Mouse (Mus musculus) MEL (cell line): ENCODE results near the gene Celsr1. TPM values are rescaled to one million over a fixed set of nuclear protein-coding genes. Genes with fewer than 3 reads are reported as not detected.

Experiments
- DNase-seq: peaks from one replicate; pipeline ENCODE4 v3.0.0; 2011; ENCODE audit warnings: low read depth, low spot score
- H3K27ac ChIP-seq: 2 replicates; pipeline ENCODE4 v1.5.1; 2012; ENCODE audit warnings: low read depth, mild to moderate bottlenecking, control low read depth, low read length, moderate library complexity; ENCODE audit not compliant: control insufficient read depth
- H3K27me3 ChIP-seq, 2 experiments: fragments of 150-350 bp in 1 of 2; sonication (generic) in 1 of 2; 2 replicates each; pipeline ENCODE4 v1.6.1; 2012; ENCODE audit warnings: low read length in 2 of 2, mild to moderate bottlenecking in 2 of 2, improper control_type of control experiment in 1 of 2, moderate library complexity in 1 of 2; ENCODE audit not compliant: insufficient read depth in 2 of 2, control insufficient read depth in 1 of 2
- H3K36me3 ChIP-seq, 2 experiments: 2 replicates each; pipeline ENCODE4 v1.6.1; 2012 to 2014; ENCODE audit warnings: low read length in 2 of 2, improper control_type of control experiment in 1 of 2, inconsistent platforms in 1 of 2, mild to moderate bottlenecking in 1 of 2; ENCODE audit not compliant: insufficient read depth in 2 of 2, control insufficient read depth in 1 of 2
- H3K4me1 ChIP-seq, 2 experiments: fragments of 150-350 bp in 1 of 2; sonication (generic) in 1 of 2; 2 replicates each; pipeline ENCODE4 v1.6.1; 2012; ENCODE audit warnings: low read length in 2 of 2, improper control_type of control experiment in 1 of 2, mild to moderate bottlenecking in 1 of 2; ENCODE audit not compliant: insufficient read depth in 2 of 2, control insufficient read depth in 1 of 2
- H3K4me3 ChIP-seq, 2 experiments: fragments of 150-350 bp in 1 of 2; sonication (generic) in 1 of 2; 2 replicates each; pipeline ENCODE4 v1.5.1; 2012; ENCODE audit warnings: low read depth in 2 of 2, low read length in 2 of 2, mild to moderate bottlenecking in 2 of 2, moderate library complexity in 2 of 2, control low read depth in 1 of 2, improper control_type of control experiment in 1 of 2; ENCODE audit not compliant: control insufficient read depth in 1 of 2, insufficient read depth in 1 of 2
- H3K79me2 ChIP-seq: 2 replicates; pipeline ENCODE4 v1.6.1; 2012; ENCODE audit warnings: mild to moderate bottlenecking, low read length, moderate library complexity; ENCODE audit not compliant: control insufficient read depth, poor library complexity, insufficient read depth
- H3K9ac ChIP-seq: 2 replicates; pipeline ENCODE4 v1.6.1; 2012; ENCODE audit warnings: low read depth, mild to moderate bottlenecking, control low read depth, low read length, moderate library complexity; ENCODE audit not compliant: control insufficient read depth, poor library complexity, severe bottlenecking
- H3K9me3 ChIP-seq: fragments of 150-350 bp; sonication (generic); replicated peaks from 2 replicates; pipeline ENCODE4 v1.6.1; 2012; ENCODE audit warnings: mild to moderate bottlenecking, low read length, improper control_type of control experiment, moderate library complexity; ENCODE audit not compliant: insufficient read depth
- CHD1 ChIP-seq: IDR thresholded peaks from 2 replicates; pipeline ENCODE4 v1.6.1; 2012; ENCODE audit warnings: low read depth, mild to moderate bottlenecking, inconsistent platforms, low read length, improper control_type of control experiment
- CHD2 ChIP-seq: IDR thresholded peaks from 2 replicates; pipeline ENCODE4 v1.6.1; 2011; ENCODE audit warnings: low read length, improper control_type of control experiment
- ELF1 ChIP-seq: IDR thresholded peaks from 2 replicates; pipeline ENCODE4 v1.6.1; 2014; ENCODE audit warnings: low read depth, mild to moderate bottlenecking, inconsistent platforms, low read length, improper control_type of control experiment, moderate library complexity
- ETS1 ChIP-seq: IDR thresholded peaks from 2 replicates; pipeline ENCODE4 v1.6.1; 2012; ENCODE audit warnings: low read depth, mild to moderate bottlenecking, inconsistent platforms, low read length, improper control_type of control experiment, moderate library complexity
- GABPA ChIP-seq: IDR thresholded peaks from 2 replicates; pipeline ENCODE4 v1.6.1; 2012; ENCODE audit warnings: low read depth, mild to moderate bottlenecking, inconsistent platforms, low read length, improper control_type of control experiment, moderate library complexity
- JUND ChIP-seq: IDR thresholded peaks from 2 replicates; pipeline ENCODE4 v1.6.1; 2011; ENCODE audit warnings: low read depth, mild to moderate bottlenecking, improper control_type of control experiment, low read length
- MAFK ChIP-seq: IDR thresholded peaks from 2 replicates; pipeline ENCODE4 v1.6.1; 2011; ENCODE audit warnings: low read depth, mild to moderate bottlenecking, low read length, improper control_type of control experiment, borderline replicate concordance
- MAX ChIP-seq: IDR thresholded peaks from 2 replicates; pipeline ENCODE4 v1.6.1; 2011; ENCODE audit warnings: low read length, improper control_type of control experiment
- MXI1 ChIP-seq: IDR thresholded peaks from 2 replicates; pipeline ENCODE4 v1.6.1; 2011; ENCODE audit warnings: mild to moderate bottlenecking, low read depth, low read length, improper control_type of control experiment
- MYC ChIP-seq: IDR thresholded peaks from 2 replicates; pipeline ENCODE4 v1.6.1; 2011; ENCODE audit warnings: low read depth, mild to moderate bottlenecking, low read length, improper control_type of control experiment, moderate library complexity
- NRF1 ChIP-seq: IDR thresholded peaks from 2 replicates; pipeline ENCODE4 v1.6.1; 2014; ENCODE audit warnings: low read depth, mild to moderate bottlenecking, inconsistent platforms, low read length, improper control_type of control experiment, moderate library complexity; ENCODE audit not compliant: poor library complexity, insufficient read depth, severe bottlenecking
- RAD21 ChIP-seq: IDR thresholded peaks from 2 replicates; pipeline ENCODE4 v1.6.1; 2011; ENCODE audit warnings: mild to moderate bottlenecking, low read depth, low read length, improper control_type of control experiment
- SIN3A ChIP-seq: IDR thresholded peaks from 2 replicates; pipeline ENCODE4 v1.6.1; 2012; ENCODE audit warnings: low read length, improper control_type of control experiment, inconsistent platforms
- SMC3 ChIP-seq: IDR thresholded peaks from 2 replicates; pipeline ENCODE4 v1.6.1; 2011; ENCODE audit warnings: low read depth, low read length, improper control_type of control experiment
- TBP ChIP-seq: IDR thresholded peaks from 2 replicates; pipeline ENCODE4 v1.8.0; 2011; ENCODE audit warnings: low read depth, low read length, improper control_type of control experiment
- UBTF ChIP-seq: IDR thresholded peaks from 2 replicates; pipeline ENCODE4 v1.6.1; 2012; ENCODE audit warnings: low read depth, mild to moderate bottlenecking, inconsistent platforms, low read length, improper control_type of control experiment, moderate library complexity, borderline replicate concordance; ENCODE audit not compliant: insufficient read depth
- USF1 ChIP-seq: IDR thresholded peaks from 2 replicates; pipeline ENCODE4 v1.6.1; 2014; ENCODE audit warnings: low read depth, mild to moderate bottlenecking, inconsistent platforms, low read length, improper control_type of control experiment, moderate library complexity
- ZC3H11A ChIP-seq: IDR thresholded peaks from 2 replicates; pipeline ENCODE4 v1.6.1; 2012; ENCODE audit warnings: low read depth, mild to moderate bottlenecking, inconsistent platforms, low read length, improper control_type of control experiment
- ZMIZ1 ChIP-seq: IDR thresholded peaks from 2 replicates; pipeline ENCODE4 v1.6.1; 2012; ENCODE audit warnings: low read depth, mild to moderate bottlenecking, inconsistent platforms, low read length, improper control_type of control experiment, moderate library complexity
- ZNF384 ChIP-seq: IDR thresholded peaks from 2 replicates; pipeline ENCODE4 v1.6.1; 2012; ENCODE audit warnings: low read depth, mild to moderate bottlenecking, inconsistent platforms, low read length, improper control_type of control experiment
- polyA plus RNA-seq, 2 experiments: library from polyadenylated mRNA; stranded (reverse) in 1 of 2; unstranded in 1 of 2; fragments of >175 nt in 1 of 2; fragments of >200 nt in 1 of 2; gene quantifications; 2 replicates each; pipeline versions ENCODE4 v1.2.1 to v1.2.4; 2012; ENCODE audit warnings: low replicate concordance in 2 of 2, low read depth in 1 of 2; ENCODE audit not compliant: insufficient read length in 2 of 2, insufficient read depth in 1 of 2, missing spikeins in 1 of 2
- total RNA-seq: library from RNA; depleted of rRNA; stranded (reverse); fragments of 300-350 nt; gene quantifications from 2 replicates; pipeline ENCODE4 v1.2.3, GENCODE M21; 2012

Celsr1 gene
- total and polyA plus RNA-seq, 3 experiments: 0.12 to 0.42 TPM; not detected in 1

DNA sequence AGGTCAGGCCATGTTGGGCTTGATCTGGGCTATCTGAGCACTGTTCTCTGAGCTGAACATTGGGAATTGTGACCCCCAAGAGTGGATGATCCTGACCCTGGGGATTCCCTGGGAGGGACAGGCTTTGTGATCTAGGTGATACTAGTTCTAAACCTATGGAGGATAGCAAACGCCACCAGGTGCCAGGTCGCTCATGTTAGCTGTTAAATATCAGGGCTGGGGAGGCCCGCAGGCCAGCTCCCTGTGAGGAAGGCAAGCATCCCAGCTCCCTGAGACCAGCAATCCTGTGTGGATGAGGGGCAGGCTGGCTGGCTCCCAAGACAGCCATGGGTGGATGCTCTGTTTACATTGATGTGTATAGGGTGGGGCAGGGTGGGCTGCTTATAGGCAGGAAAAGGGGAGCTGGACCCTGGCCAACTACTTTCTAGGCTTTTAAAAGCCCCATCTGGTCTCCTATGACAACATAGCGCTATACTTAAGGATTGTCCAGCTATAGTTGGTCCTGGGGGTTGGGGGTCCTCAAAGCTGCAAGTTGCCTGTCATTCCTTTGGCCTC lies 34.4 kb upstream of the Celsr1 start:
- H3K36me3 ChIP-seq: peaks cover 0 to 35% of the 10 kb centered on the region in 2 experiments; a peak in 3 of 4 replicates
- no peak for DNase-seq
- peak overlapping the region; percentile 24; the same call in 1 of the 2 replicates for H3K27ac ChIP-seq
- H3K27me3 ChIP-seq: no peaks in the 10 kb centered on the region
- no peak overlapping the region for H3K4me3 ChIP-seq
- TF ChIP-seq NRF1 (no peak), CHD1 (no peak)
- peaks cover 2 to 41% of the 10 kb centered on the region in 2 experiments for H3K4me1 ChIP-seq
- no peak overlapping the region for H3K9ac ChIP-seq
- H3K9me3 ChIP-seq: no peaks in the 10 kb centered on the region
- peaks cover 65% of the 10 kb centered on the region for H3K79me2 ChIP-seq

DNA sequence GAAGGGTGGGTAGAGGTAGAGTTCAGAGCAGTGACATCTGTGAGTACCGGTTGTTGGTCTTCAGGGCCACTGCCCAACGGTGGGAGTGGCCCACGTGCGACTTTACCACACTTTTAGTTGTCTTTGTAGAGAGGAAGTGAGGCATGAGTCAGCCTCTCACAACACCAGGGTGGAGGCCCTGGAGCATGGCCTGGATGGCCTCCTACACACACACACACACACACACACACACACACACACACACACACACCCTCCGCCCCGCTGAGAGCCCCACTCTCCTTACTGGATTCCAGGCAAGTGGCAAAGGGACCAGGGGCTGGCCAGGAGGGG lies 34.0 kb upstream of the Celsr1 start:
- Histone ChIP-seq H3K9me3 (no peaks in the 10 kb centered on the region), H3K27ac (peak overlapping the region; percentile 41; the same call in 1 of the 2 replicates), H3K79me2 (peaks cover 70% of the 10 kb centered on the region), H3K9ac (no peak overlapping the region), H3K4me1 (peaks cover 2 to 44% of the 10 kb centered on the region in 2 experiments), H3K4me3 (no peak overlapping the region), H3K36me3 (peaks cover 0 to 36% of the 10 kb centered on the region in 2 experiments; a peak in 3 of 4 replicates), H3K27me3 (no peaks in the 10 kb centered on the region)
- TF ChIP-seq MYC: peak; percentile 79
- TF ChIP-seq SIN3A: peak; percentile 48
- TF ChIP-seq MXI1: peak; percentile 79
- peak; percentile 79 for TF ChIP-seq MAX
- no peak for TF ChIP-seq MAFK
- TF ChIP-seq USF1: no peak
- TF ChIP-seq ZMIZ1: no peak
- DNase-seq: peak; percentile 76

DNA sequence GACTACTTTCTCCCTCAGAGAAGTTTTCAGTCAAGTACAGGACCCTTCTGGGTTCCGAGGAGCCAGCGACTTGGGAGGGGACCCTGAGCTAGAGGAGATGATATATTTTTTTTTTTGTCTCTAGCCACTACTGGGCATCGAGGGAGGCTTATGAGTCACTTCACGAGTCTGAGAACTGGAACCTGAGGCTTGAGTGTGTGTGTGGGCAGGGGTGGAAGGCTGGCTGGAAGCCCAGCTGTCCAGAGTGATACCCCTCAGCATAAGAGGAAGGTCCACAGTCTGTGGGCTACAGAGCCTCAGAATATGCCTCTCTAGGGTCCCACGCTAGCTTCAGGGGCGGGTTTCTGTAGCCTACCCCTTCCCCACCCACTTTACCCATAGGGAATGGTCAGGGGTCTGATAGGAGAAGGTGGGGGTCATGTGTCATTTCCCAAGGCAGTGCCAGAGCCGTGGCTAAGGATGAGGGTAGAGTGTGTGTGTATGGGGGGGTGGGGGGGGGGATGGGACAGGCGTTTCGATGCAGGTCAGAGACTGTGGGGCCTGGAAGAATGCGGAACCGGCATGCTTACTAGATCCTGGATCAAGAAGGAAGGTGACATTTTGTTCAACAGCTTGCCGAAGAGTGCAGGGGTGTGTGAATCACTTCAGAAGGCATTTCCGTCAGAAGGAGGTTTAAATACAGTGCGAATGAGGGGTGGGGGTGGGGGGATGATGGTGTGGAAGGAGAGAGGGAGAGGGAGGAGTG lies 33.4 kb upstream of the Celsr1 start:
- Histone ChIP-seq H3K79me2 (peaks cover 74% of the 10 kb centered on the region), H3K9ac (no peak overlapping the region; the same call in 1 of the 2 replicates), H3K27ac (peak overlapping the region; percentile 41), H3K27me3 (no peaks in the 10 kb centered on the region), H3K9me3 (no peaks in the 10 kb centered on the region), H3K4me1 (peaks cover 2 to 44% of the 10 kb centered on the region in 2 experiments), H3K4me3 (no peak overlapping the region), H3K36me3 (peaks cover 0 to 40% of the 10 kb centered on the region in 2 experiments; a peak in 3 of 4 replicates)
- DNase-seq: no peak
- TF ChIP-seq CHD1: no peak
- TF ChIP-seq UBTF: no peak
- TF ChIP-seq CHD2: no peak
- no peak for TF ChIP-seq SIN3A
- no peak for TF ChIP-seq GABPA
- TF ChIP-seq ELF1: no peak
- TF ChIP-seq TBP: no peak
- TF ChIP-seq ZMIZ1: no peak
- no peak for TF ChIP-seq JUND
- no peak for TF ChIP-seq ZNF384
- TF ChIP-seq ZC3H11A: no peak
- TF ChIP-seq ETS1: no peak
- no peak for TF ChIP-seq SMC3
- no peak for TF ChIP-seq RAD21
